Mouse (Mus musculus) cerebral cortex, adult 2 months (tissue): ENCODE data around the gene 2900026A02Rik.

Experiments used
- WGBS: fragments of 180-500 bp; shearing (Covaris S2); methylation state at CpG from one replicate; pipeline ENCODE4 v1.1.7; 2018; 5-methylcytosine and 5-hydroxymethylcytosine counted together

The 2900026A02Rik gene

DNA sequence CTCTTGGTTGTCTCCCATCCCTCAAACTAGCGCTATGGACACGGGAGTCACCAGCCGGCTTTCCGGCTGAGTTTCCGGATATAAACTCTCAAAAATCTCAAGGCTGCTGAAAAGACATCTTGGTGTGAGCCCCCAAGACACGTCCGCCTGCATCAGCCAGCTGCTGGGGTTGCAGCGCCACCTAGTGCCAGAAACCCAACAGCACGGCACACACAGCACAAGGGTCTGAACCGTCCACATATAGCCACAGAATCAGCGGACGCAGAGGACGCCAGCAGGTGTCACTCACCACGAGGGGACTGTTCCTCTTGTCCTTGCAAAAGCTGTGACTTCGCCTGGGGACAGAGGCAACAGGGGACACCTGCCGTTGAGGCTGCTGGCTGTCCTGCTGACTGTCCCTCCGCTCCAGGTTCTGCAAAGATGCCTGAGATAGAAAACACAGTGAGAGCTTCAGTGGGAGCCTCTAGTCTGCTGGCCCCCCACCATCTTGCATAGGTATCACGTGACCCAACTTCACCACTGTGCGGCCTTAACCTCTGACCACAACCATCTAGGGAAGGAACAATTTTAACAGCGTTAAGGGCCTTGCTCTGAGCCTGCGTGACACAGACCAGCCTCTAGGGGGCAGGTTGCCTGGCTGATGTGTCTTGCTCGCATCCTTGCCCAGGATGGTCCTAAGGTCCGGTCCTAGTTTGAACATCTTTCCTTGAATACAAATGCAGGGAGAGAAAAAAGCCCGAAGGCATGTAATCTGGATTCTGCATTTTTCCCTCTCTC, 45.9 kb downstream of the 2900026A02Rik start:
- WGBS, result 53% methylated on average over 24 of the region's 24 CpGs

DNA sequence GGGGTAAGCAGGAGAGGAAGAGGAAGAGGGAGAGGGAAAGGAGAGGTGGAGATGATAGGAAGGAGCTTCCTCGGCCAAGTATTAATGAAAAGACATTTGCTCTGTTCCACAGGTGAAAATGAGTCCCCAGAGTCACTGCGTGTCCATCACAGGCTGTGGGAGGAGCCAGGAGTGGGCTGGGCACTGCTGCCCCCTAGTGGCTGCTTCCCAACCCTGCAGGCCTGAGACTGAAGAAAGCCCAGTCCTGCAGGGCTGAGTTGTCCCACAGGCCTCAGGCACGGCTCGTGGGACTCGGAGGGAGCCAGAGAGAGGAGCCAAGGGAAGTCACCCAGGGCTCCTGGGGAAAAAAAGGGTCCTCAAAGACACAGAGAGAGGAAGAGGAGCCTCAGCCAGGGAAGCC, 47.7 kb downstream of the 2900026A02Rik start:
- 31% methylated on average over 5 of the region's 5 CpGs for WGBS

DNA sequence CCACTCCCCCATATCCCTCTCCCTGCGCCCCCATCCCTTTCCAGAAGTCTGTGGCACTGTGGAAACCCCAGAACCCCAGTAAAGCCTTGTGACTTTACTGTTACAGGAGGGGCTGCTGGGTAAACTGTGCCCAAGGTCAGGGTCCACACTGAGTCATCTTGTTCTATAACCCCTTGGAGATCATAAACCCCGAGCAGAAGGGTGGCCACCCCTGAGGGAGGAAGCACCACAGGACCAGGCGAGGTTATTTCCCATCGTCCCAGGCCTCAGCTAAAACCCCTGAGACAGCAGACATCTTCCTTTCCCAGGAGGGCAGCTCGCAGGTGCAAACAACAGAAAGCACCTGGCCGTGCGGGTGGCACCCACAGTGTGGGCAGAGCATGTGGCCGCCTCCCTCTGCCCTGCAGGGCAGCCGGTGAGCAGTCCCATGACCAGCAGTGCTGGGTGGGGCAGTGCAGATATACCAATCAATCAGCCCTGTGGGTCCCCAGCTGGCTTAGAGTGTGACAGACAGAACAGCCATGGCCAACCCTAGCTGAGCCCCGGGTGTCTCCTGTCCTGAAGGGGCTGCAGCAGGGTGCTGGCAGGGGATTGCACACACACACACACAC, 49.0 kb downstream of the 2900026A02Rik start:
- 88% methylated on average over 10 of the region's 10 CpGs for WGBS

GRCm38 (mm10) chr5:113170064-113170754, 50.8 kb downstream of the 2900026A02Rik start:
- WGBS, result 95% methylated on average over 11 of the region's 11 CpGs

DNA sequence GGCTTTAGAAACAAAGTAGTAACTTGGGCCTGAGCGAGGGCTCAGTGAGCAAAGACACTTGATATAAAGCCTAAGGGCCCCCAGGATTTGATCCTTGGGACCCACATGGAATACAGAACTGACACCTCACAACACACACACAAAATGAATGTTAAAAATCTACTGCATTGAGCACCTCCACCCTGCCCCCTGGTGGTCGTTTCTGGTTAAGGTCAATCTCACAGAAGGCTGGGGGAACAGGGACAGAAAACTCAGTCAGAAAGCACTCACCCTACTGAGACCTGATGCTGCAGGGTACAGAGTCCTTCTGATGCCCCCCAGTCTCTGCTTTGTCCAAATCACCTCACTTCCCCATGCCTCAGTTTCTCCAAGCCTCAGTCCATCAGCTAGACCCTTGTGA, 53.3 kb downstream of the 2900026A02Rik start:
- WGBS, result 48% methylated on average over 2 of the region's 2 CpGs

- WGBS, result 59% methylated on average over 11 of the region's 11 CpGs
Measured at GRCm38 (mm10) chr5:113165481-113165880, 55.6 kb downstream of the 2900026A02Rik start.

- 31% methylated on average over 16 of the region's 16 CpGs for WGBS
Measured at GRCm38 (mm10) chr5:113164873-113165441, 56.1 kb downstream of the 2900026A02Rik start.

DNA sequence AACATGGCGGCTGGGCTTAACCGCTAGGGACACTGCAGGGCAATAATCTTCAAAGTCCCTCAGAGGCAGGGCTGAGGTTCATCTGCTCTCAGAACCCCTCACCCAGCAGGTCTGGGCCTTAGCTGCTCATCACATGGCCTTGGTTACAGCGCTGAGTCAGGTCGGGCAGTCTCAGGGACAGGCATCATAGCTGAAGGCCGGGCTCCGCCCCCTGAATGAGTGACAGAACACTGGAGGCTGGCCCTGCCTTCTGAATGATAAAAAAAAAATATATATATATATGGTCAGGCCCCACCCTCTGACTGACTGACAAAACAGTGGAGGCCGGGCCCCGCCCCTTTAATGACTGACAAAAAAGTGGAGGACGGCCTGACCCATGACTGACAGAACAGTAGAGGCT, 56.6 kb downstream of the 2900026A02Rik start:
- WGBS, result 47% methylated on average over 9 of the region's 9 CpGs

- 10% methylated on average over 13 of the region's 13 CpGs for WGBS
Measured at GRCm38 (mm10) chr5:113163116-113163515, 57.9 kb downstream of the 2900026A02Rik start.

DNA sequence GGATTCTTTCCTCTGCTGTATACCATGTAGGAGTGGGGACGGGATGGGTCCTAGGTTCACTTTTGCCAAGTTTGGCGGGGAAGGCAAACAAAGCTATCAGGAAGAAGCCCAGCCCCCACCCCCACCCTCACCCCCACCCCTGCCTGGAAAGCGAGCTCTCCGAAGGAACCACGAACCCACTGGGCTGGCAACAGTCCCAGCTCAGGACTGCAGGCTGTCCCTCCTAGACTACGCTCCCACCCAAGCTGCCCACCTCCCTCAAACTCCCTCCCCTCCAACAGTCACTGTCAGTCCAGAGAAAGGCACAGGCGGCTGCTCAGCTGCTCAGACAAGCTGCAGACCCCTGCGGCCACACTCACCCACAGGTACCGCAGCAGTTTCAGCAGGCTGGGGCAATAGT, 58.3 kb downstream of the 2900026A02Rik start:
- WGBS, result 14% methylated on average over 9 of the region's 9 CpGs

- 77% methylated on average over 6 of the region's 6 CpGs for WGBS
Measured at GRCm38 (mm10) chr5:113161576-113161975, 59.5 kb downstream of the 2900026A02Rik start.

DNA sequence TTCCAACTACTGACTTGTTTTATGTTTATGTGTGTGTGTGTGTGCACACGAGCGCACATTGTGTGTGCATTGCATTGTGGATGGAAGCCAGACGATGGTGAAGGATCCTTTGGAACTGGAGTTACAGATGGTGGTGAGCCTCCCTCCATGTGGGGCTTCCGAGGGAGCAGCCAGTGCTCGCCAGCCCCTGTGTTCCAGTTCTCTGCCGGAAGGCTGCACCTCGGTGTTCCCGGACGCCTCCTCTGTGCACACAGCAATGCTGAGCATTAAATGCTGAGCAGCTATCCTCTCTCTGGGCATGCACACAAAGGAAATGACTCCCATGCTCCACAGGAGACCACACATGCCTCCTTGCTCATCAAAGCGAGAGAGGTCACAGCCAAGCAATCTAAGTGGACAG, 60.7 kb downstream of the 2900026A02Rik start:
- 50% methylated on average over 10 of the region's 10 CpGs for WGBS

- 73% methylated on average over 8 of the region's 8 CpGs for WGBS
Measured at GRCm38 (mm10) chr5:113158759-113159355, 62.2 kb downstream of the 2900026A02Rik start.

DNA sequence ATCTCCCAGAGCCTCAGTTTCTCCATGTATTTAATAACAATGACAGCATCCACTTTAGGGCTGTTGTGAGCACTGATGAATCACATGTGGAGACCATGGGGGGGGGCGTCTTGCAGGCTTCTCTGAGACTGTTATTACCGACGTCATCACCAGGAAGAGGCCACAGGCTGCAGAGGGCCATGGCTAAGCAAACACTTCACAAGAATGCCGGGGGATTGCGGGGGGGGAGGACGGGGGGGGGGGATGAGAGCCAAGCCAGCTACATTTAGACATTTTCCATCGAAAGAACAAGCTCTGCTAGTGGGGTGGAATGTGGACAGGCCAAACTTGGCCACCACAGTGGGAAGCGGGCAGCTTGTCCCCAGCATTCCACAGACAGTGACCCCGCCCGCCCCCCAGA, 63.4 kb downstream of the 2900026A02Rik start:
- WGBS, result 51% methylated on average over 10 of the region's 10 CpGs

DNA sequence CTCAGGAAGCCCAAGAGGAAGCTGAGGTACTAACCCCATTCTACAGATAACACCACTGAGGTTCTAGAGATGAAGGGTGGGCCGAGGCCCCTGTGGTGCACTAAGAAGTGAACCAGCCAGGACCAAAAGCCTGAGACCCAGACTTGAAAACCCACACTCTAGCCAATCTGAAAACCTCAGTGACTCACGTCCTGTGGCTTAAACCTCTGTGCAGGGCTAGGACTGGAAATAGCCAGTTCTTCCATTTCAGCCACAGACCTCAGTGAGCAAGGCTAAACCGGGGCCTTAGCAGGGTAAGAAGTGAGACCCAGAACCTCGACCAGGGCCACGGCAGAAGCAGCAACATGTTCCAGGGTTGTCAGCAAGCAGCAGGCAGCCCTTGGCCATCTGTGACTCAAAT, 64.0 kb downstream of the 2900026A02Rik start:
- WGBS, result 84% methylated on average over 5 of the region's 5 CpGs

- WGBS, result 5% methylated on average over 8 of the region's 8 CpGs
Measured at GRCm38 (mm10) chr5:113155133-113155532, 65.9 kb downstream of the 2900026A02Rik start.

DNA sequence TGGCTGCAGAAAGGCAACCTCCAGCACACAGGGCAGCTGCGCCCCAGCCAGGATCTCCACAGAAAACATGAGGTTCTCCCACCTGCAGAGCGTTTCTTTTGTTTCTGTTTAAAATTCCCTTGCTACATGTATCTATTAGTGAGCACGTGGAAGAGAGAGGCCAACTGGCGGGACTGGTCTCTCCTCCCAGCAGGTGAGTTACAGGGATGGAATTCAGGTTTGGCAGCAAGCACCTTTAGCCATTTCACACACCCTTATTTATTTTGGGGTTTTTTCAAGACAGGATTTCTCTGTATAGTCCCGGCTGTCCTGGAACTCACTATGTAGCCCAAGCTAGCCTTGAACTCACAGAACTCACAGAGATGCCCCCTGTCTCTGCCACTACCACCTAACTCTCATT, 66.6 kb downstream of the 2900026A02Rik start:
- 63% methylated on average over 5 of the region's 5 CpGs for WGBS

DNA sequence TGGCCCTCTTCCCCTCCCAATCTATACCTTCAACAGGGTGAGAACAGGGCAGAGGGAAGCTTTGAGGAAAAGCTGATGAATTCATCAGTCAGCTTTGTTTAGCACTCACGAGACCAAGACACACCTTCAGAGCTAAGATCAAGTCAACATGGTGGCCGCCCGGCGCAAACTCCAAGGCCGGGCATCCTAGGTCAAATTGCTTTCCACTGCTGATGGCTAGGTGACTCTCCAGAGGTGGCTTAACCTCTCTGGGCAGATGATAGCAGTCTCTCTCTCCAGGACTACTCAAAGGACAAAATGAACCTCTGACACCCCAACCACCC, 67.6 kb downstream of the 2900026A02Rik start:
- 84% methylated on average over 5 of the region's 5 CpGs for WGBS

DNA sequence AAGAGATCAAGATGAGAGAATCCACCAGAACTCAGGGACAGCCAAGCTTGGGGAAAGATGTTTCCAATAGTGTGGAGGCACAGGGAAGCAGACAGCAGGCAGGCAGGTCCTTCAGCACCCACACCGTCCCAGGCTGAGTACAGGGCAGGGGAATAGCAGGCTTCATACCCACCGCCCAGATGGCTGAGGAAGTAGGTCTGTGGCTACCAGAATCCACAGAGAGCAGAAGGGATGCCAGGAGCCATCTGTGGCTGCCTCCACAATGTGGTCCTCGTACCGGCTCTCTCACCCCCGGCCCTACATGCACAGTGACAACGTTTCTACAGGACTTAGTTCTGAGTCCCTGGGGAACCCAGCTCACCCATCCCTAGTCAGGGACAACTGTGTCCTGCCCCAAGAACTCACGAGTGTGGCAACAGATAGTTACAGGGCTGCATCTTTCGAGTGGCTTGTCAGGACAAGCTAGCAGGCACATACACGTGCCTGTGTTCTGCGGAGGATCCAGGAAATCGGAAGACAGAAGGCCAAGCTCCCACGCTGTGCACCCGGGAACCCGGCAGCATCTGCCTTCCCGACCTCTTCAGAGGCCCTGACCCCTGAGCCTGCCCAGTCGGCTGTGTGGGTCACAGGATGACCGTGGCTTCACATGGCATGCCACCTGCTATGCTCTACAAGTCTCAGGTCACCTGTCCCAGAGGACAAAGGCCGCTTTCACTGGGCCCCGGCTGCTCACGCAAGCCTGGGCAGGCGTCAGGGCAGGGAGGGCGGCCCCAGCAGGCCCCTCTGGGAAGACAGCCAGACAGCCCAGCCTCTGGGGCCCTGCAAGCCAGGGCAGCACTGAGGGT, 68.2 kb downstream of the 2900026A02Rik start:
- 40% methylated on average over 22 of the region's 22 CpGs for WGBS

DNA sequence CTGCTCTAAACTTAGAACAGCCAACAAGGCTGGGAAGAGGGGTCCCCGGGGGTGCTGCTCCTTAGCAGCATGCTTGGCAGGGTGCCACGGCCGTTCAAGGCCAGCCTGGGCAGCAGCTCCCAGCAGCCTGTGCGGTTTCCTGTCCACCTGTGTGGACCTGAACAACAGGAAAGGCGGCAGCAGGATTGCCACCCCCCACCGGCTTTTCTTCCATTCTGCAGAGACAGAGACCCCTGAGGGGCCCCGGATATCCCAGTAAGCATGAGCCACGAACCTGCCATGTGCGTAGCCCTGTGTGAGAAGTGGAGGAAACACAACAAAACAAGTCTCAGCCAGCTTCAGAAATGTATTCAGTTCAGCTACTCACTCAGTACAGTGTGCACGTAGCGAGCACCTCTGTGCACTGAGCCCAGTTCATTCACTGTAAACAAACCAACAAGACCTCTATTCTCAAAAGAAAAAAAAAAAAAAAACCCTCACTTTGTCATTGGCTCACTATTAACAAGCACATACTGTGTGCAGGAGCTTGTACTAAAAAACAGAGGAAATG, 69.4 kb downstream of the 2900026A02Rik start:
- WGBS, result 45% methylated on average over 11 of the region's 11 CpGs
